Mouse (Mus musculus) cerebellum, postnatal 14 days (tissue): ENCODE results near the gene Cdk5.

Experiments
- DNase-seq, 2 experiments: peaks; one replicate each; pipeline ENCODE4 v3.0.0; 2021; ENCODE audit warnings: mixed read lengths in 2 of 2

The Cdk5 gene

GRCm38 (mm10) chr5:24423129-24424003, at the start of gene Cdk5, which contains the start of gene Slc4a2:
Gene Cdk5 (minus strand): TSS chr5:24423530.
Gene Slc4a2 (plus strand): TSS chr5:24423837.
- peak; percentile 99 for DNase-seq

- peak; percentile 91 to 92 for DNase-seq
Observed at GRCm38 (mm10) chr5:24470600-24470999, 47.3 kb upstream of the Cdk5 start.

- DNase-seq: no peak
Observed at GRCm38 (mm10) chr5:24466762-24467161, 43.4 kb upstream of the Cdk5 start.

GRCm38 (mm10) chr5:24455613-24456012, 32.3 kb upstream of the Cdk5 start:
- no peak for DNase-seq

GRCm38 (mm10) chr5:24455076-24455475, 31.7 kb upstream of the Cdk5 start:
- DNase-seq: no peak

GRCm38 (mm10) chr5:24453985-24454303, 30.6 kb upstream of the Cdk5 start:
- DNase-seq: no peak

- peak; percentile 79 to 91 for DNase-seq
Observed at GRCm38 (mm10) chr5:24453283-24453984, 30.1 kb upstream of the Cdk5 start.

- DNase-seq: peak; percentile 53 to 54
Observed at GRCm38 (mm10) chr5:24452691-24453233, 29.4 kb upstream of the Cdk5 start.

GRCm38 (mm10) chr5:24452030-24452690, 28.8 kb upstream of the Cdk5 start, which contains the start of gene Agap3:
Gene Agap3 (plus strand): TSS chr5:24452177.
- peak; percentile 63 to 70 for DNase-seq

- peak; percentile 91 to 95 for DNase-seq
Observed at GRCm38 (mm10) chr5:24451264-24452029, 28.1 kb upstream of the Cdk5 start.

GRCm38 (mm10) chr5:24447624-24448298, 24.4 kb upstream of the Cdk5 start, which contains the start of gene Tmub1:
Gene Tmub1 (minus strand): TSS chr5:24447854.
- peak; percentile 84 for DNase-seq

GRCm38 (mm10) chr5:24446630-24447029, 23.3 kb upstream of the Cdk5 start:
- DNase-seq: no peak

GRCm38 (mm10) chr5:24445428-24446080, 22.2 kb upstream of the Cdk5 start:
- peak in 1 of 2 experiments; percentile 56 for DNase-seq

GRCm38 (mm10) chr5:24444746-24445427, 21.6 kb upstream of the Cdk5 start, which contains the start of gene Fastk:
Gene Fastk (minus strand): TSS chr5:24445287.
- peak; percentile 95 to 97 for DNase-seq

- peak; percentile 59 to 62 for DNase-seq
Observed at GRCm38 (mm10) chr5:24443927-24444326, 20.6 kb upstream of the Cdk5 start.

GRCm38 (mm10) chr5:24443204-24443603, 19.9 kb upstream of the Cdk5 start:
- DNase-seq: no peak

- DNase-seq: no peak
Observed at GRCm38 (mm10) chr5:24442029-24442428, 18.7 kb upstream of the Cdk5 start.

- DNase-seq: no peak
Observed at GRCm38 (mm10) chr5:24441187-24441586, 17.9 kb upstream of the Cdk5 start.

- DNase-seq: no peak
Observed at GRCm38 (mm10) chr5:24433993-24434392, 10.7 kb upstream of the Cdk5 start.

GRCm38 (mm10) chr5:24428596-24428995, 5.3 kb upstream of the Cdk5 start:
- no peak for DNase-seq
